Mouse (Mus musculus) cerebellum, postnatal 10 days (tissue): ENCODE measurements at regions not wholly inside any gene's neighbourhood (a gene's known extent, or its start where the extent isn't known, plus 50 kb on each side); places are given as distances from the start of the nearest gene placed in this dataset.
A peak's percentile ranks its signal among the peaks of the same experiment; 100 is the strongest.
"Not testable (repeated sequence)": the region's sequence is repeated elsewhere in the genome, so short reads cannot be mapped to it uniquely, and the experiment has no call there.

Experiments
- DNase-seq, 2 experiments: peaks; one replicate each; pipeline ENCODE4 v3.0.0; 2021; ENCODE audit warnings: mixed read lengths in 2 of 2

GRCm38 (mm10) chr12:69485652-69486651, 96.9 kb downstream of the Vcpkmt start:
- peak; percentile 67 to 68 for DNase-seq

- DNase-seq, result no peak
These were observed 101.4 kb downstream of the Vcpkmt start for GRCm38 (mm10) chr12:69481420-69481819.

GRCm38 (mm10) chr12:69476631-69477091, 104.4 kb upstream of the Gm9887 start:
- DNase-seq, result peak; percentile 65 to 74

- DNase-seq, result peak; percentile 78 to 80
These were observed 103.9 kb upstream of the Gm9887 start for GRCm38 (mm10) chr12:69476131-69476530.

- peak; percentile 72 to 75 for DNase-seq
These were observed 102.8 kb upstream of the Gm9887 start for GRCm38 (mm10) chr12:69474916-69475661.

GRCm38 (mm10) chr12:69474141-69474915, 102.1 kb upstream of the Gm9887 start:
- no peak for DNase-seq

GRCm38 (mm10) chr12:69473379-69474057, 101.3 kb upstream of the Gm9887 start:
- no peak for DNase-seq

- DNase-seq, result peak in 1 of 2 experiments; percentile 62
These were observed 100.7 kb upstream of the Gm9887 start for GRCm38 (mm10) chr12:69472912-69473311.

- DNase-seq, result no peak
These were observed 99.6 kb upstream of the Gm9887 start for GRCm38 (mm10) chr12:69471876-69472275.

GRCm38 (mm10) chr12:69469004-69469403, 96.7 kb upstream of the Gm9887 start:
- no peak for DNase-seq

- no peak for DNase-seq
These were observed 95.1 kb upstream of the Gm9887 start for GRCm38 (mm10) chr12:69467363-69467762.

GRCm38 (mm10) chr12:69464906-69465305, 92.6 kb upstream of the Gm9887 start:
- DNase-seq, result peak in 1 of 2 experiments; percentile 45

- not testable (repeated sequence) for DNase-seq
These were observed 91.1 kb upstream of the Gm9887 start for GRCm38 (mm10) chr12:69463327-69463726.

GRCm38 (mm10) chr12:69461888-69462840, 89.9 kb upstream of the Gm9887 start:
- DNase-seq, result peak; percentile 69 to 77

GRCm38 (mm10) chr12:69460552-69461079, 88.4 kb upstream of the Gm9887 start:
- DNase-seq, result peak in 1 of 2 experiments; percentile 44

- DNase-seq, result peak in 1 of 2 experiments; percentile 34
These were observed 86.0 kb upstream of the Gm9887 start for GRCm38 (mm10) chr12:69458170-69458841.

- DNase-seq, result peak; percentile 80 to 83
These were observed 84.5 kb upstream of the Gm9887 start for GRCm38 (mm10) chr12:69456746-69457145.

- peak; percentile 48 to 52 for DNase-seq
These were observed 83.9 kb upstream of the Gm9887 start for GRCm38 (mm10) chr12:69456116-69456515.

GRCm38 (mm10) chr12:69455566-69455965, 83.3 kb upstream of the Gm9887 start:
- no peak for DNase-seq

GRCm38 (mm10) chr12:69453544-69453943, 81.3 kb upstream of the Gm9887 start:
- no peak for DNase-seq
